Mouse (Mus musculus): ENCODE data around the gene Gm10382.
A peak's percentile ranks its signal among the peaks of the same experiment; 100 is the strongest.

GRCm38 (mm10) chr5:125433793-125434337 is 44.7 kb downstream of the Gm10382 start, which contains the start of gene Dhx37:
- TF ChIP-seq CTCF (IDR thresholded peaks at IDR 0.05; ENCODE audit: insufficient read depth, low read depth, low read length) (no peak), POLR2A (IDR thresholded peaks at IDR 0.05; ENCODE audit: insufficient read depth, low read depth, low read length) (peak; percentile 84)

Measured in olfactory bulb, adult 2 months (tissue).